Comparison of ENCODE assay signal across 10 mouse cellular contexts in genomic region chr9:62192424-62192892, GRCm38 (mm10).
DNase-seq lines count a peak whose midpoint lies in the region; ATAC-seq and TF ChIP-seq lines count a peak whose summit lies in the region.
"Had no signal": no experiment of that assay in that cellular context is flagged by ENCODE, and none has a peak within 500 bp of the region (broad histone marks: within the 10 kb centered on the region; RNA-seq: fewer than 3 reads in every experiment).

No protein-coding gene starts in this region.

- TF ChIP-seq EP300 in MEL (IDR thresholded peaks at IDR 0.05; ENCODE audit: low read depth in 1 of 2, low read length in 2 of 2), result no peak

- peaks cover 46% of the 10 kb centered on the region for H3K4me1 ChIP-seq in hindbrain, embryonic 10.5 days (replicated peaks)
- H3K4me1 ChIP-seq in hindbrain, postnatal 0 days (ENCODE audit: insufficient read depth, low read length), result peaks cover 30% of the 10 kb centered on the region
- H3K4me1 ChIP-seq in MEL (ENCODE audit: control insufficient read depth in 1 of 2, insufficient read depth in 2 of 2, low read length in 2 of 2), result no peaks in the 10 kb centered on the region
- H3K4me1 ChIP-seq in midbrain, embryonic 14.5 days (ENCODE audit: control insufficient read depth, insufficient read depth, low read length), result peaks cover 15% of the 10 kb centered on the region

- H3K4me3 ChIP-seq in hindbrain, embryonic 10.5 days, result no peak overlapping the region
- no peak overlapping the region for H3K4me3 ChIP-seq in hindbrain, postnatal 0 days (ENCODE audit: low read length)
- H3K4me3 ChIP-seq in MEL (ENCODE audit: control insufficient read depth in 1 of 2, insufficient read depth in 1 of 2, low read depth in 2 of 2, low read length in 2 of 2), result no peak overlapping the region
- H3K4me3 ChIP-seq in midbrain, embryonic 14.5 days (replicated peaks; ENCODE audit: low read depth, low read length), result no peak overlapping the region
- H3K4me3 ChIP-seq: limb, embryonic 12.5 days had no signal

- no peaks in the 10 kb centered on the region for H3K79me2 ChIP-seq in MEL (ENCODE audit: control insufficient read depth, insufficient read depth, low read length, poor library complexity)

- 5% methylated on average over 6 of the region's 6 CpGs for WGBS in hindbrain, embryonic 10.5 days
- WGBS in hindbrain, postnatal 0 days, result 14% methylated on average over 6 of the region's 6 CpGs
- WGBS in midbrain, embryonic 14.5 days, result 8% methylated on average over 6 of the region's 6 CpGs

- no peak overlapping the region for H3K4me2 ChIP-seq in hindbrain, postnatal 0 days (ENCODE audit: low read depth, low read length)
- no peak overlapping the region for H3K4me2 ChIP-seq in midbrain, embryonic 14.5 days (ENCODE audit: low read length)
- H3K4me2 ChIP-seq: limb, embryonic 12.5 days had no signal

- H3K27ac ChIP-seq in hindbrain, embryonic 10.5 days, result peak overlapping the region; percentile 25; the same call in 1 of the 2 replicates
- H3K27ac ChIP-seq in hindbrain, postnatal 0 days, result no peak overlapping the region
- no peak overlapping the region for H3K27ac ChIP-seq in MEL (ENCODE audit: control insufficient read depth, low read depth, low read length)
- no peak overlapping the region for H3K27ac ChIP-seq in midbrain, embryonic 14.5 days (replicated peaks; ENCODE audit: low read depth, low read length)
- H3K27ac ChIP-seq: limb, embryonic 12.5 days had no signal

- no peak for ATAC-seq in hindbrain, postnatal 0 days
- ATAC-seq in midbrain, embryonic 14.5 days (ENCODE audit: low FRiP score, low TSS enrichment), result no peak

- TF ChIP-seq POLR2A in MEL (IDR thresholded peaks at IDR 0.05; ENCODE audit: control insufficient read depth in 1 of 2, insufficient read depth in 1 of 2, low read depth in 1 of 2, low read length in 2 of 2, poor library complexity in 1 of 2), result no peak

- no peaks in the 10 kb centered on the region for H3K36me3 ChIP-seq in hindbrain, embryonic 10.5 days
- H3K36me3 ChIP-seq in hindbrain, postnatal 0 days (ENCODE audit: insufficient read depth, low read length), result no peaks in the 10 kb centered on the region
- no peaks in the 10 kb centered on the region for H3K36me3 ChIP-seq in MEL (ENCODE audit: control insufficient read depth in 1 of 2, insufficient read depth in 2 of 2, low read length in 2 of 2)
- H3K36me3 ChIP-seq in midbrain, embryonic 14.5 days (ENCODE audit: control insufficient read depth, insufficient read depth, low read length), result no peaks in the 10 kb centered on the region
- H3K36me3 ChIP-seq: limb, embryonic 12.5 days had no signal

- H3K27me3 ChIP-seq in hindbrain, embryonic 10.5 days (ENCODE audit: insufficient read depth, poor library complexity, severe bottlenecking), result peaks cover 18% of the 10 kb centered on the region; the same call in 1 of the 2 replicates
- no peaks in the 10 kb centered on the region for H3K27me3 ChIP-seq in hindbrain, postnatal 0 days (ENCODE audit: insufficient read depth, low read length)
- H3K27me3 ChIP-seq in MEL (ENCODE audit: control insufficient read depth in 1 of 2, insufficient read depth in 2 of 2, low read length in 2 of 2), result peaks cover 2 to 5% of the 10 kb centered on the region in 2 experiments; a peak in 3 of 4 replicates
- H3K27me3 ChIP-seq in midbrain, embryonic 14.5 days (ENCODE audit: control insufficient read depth, insufficient read depth, low read length), result no peaks in the 10 kb centered on the region

- H3K9me3 ChIP-seq in hindbrain, embryonic 10.5 days, result no peaks in the 10 kb centered on the region
- H3K9me3 ChIP-seq in hindbrain, postnatal 0 days (ENCODE audit: low read length), result no peaks in the 10 kb centered on the region
- H3K9me3 ChIP-seq in MEL (replicated peaks; ENCODE audit: insufficient read depth, low read length), result no peaks in the 10 kb centered on the region
- H3K9me3 ChIP-seq in midbrain, embryonic 14.5 days (ENCODE audit: control insufficient read depth, low read length), result no peaks in the 10 kb centered on the region
- H3K9me3 ChIP-seq: limb, embryonic 12.5 days had no signal

- H3K9ac ChIP-seq in hindbrain, postnatal 0 days (replicated peaks; ENCODE audit: low read length), result no peak overlapping the region
- H3K9ac ChIP-seq in MEL (ENCODE audit: control insufficient read depth, low read depth, low read length, poor library complexity, severe bottlenecking), result no peak overlapping the region
- H3K9ac ChIP-seq in midbrain, embryonic 14.5 days (replicated peaks; ENCODE audit: low read length), result no peak overlapping the region
- H3K9ac ChIP-seq: limb, embryonic 12.5 days had no signal

- DNase-seq in hindbrain, embryonic 10.5 days (ENCODE audit: low spot score), result peak; percentile 10
- no peak for DNase-seq in hindbrain, postnatal 0 days (ENCODE audit: low spot score)
- peak; percentile 10 for DNase-seq in MEL (ENCODE audit: low read depth, low spot score)
- peak; percentile 6 for DNase-seq in c-Kit-positive CD71-positive TER-119-negative erythroid progenitor cells, embryonic 14.5 days (ENCODE audit: low read depth)
- peak; percentile 29 for DNase-seq in midbrain, embryonic 14.5 days
- no peak for DNase-seq in adrenal gland, adult 18-20 months (ENCODE audit: low spot score in 2 of 2)
- no peak for DNase-seq in spleen, postnatal 10 days (ENCODE audit: low spot score in 2 of 2)
- DNase-seq: adrenal gland, postnatal 10 days; cerebellum, postnatal 36 days had no signal

- no peak for TF ChIP-seq RAD21 in MEL (IDR thresholded peaks at IDR 0.05; ENCODE audit: low read depth, low read length)

- TF ChIP-seq CTCF in hindbrain, postnatal 0 days (IDR thresholded peaks at IDR 0.05; ENCODE audit: low read depth), result no peak
- no peak for TF ChIP-seq CTCF in MEL (IDR thresholded peaks at IDR 0.05 in 2 of 3, conservative IDR thresholded peaks at IDR 0.05 in 1 of 3; ENCODE audit: control insufficient read depth in 1 of 3, insufficient read depth in 1 of 3, low read depth in 2 of 3, low read length in 3 of 3, poor library complexity in 1 of 3, severe bottlenecking in 1 of 3)

TF ChIP-seq in MEL, 35 proteins besides CTCF, POLR2A, EP300 and RAD21:
- no peak for TF ChIP-seq ZC3H11A (IDR thresholded peaks at IDR 0.05; ENCODE audit: low read depth, low read length)
- TF ChIP-seq RCOR1 (IDR thresholded peaks at IDR 0.05; ENCODE audit: low read depth, low read length), result no peak
- TF ChIP-seq ZKSCAN1 (IDR thresholded peaks at IDR 0.05; ENCODE audit: low read depth, low read length), result no peak
- no peak for TF ChIP-seq MYB (IDR thresholded peaks at IDR 0.05; ENCODE audit: low read depth, low read length)
- no peak for TF ChIP-seq MXI1 (IDR thresholded peaks at IDR 0.05; ENCODE audit: low read depth, low read length)
- no peak for TF ChIP-seq MAFK (IDR thresholded peaks at IDR 0.05; ENCODE audit: borderline replicate concordance, low read depth, low read length)
- TF ChIP-seq UBTF (IDR thresholded peaks at IDR 0.05; ENCODE audit: borderline replicate concordance, insufficient read depth, low read depth, low read length), result no peak
- TF ChIP-seq MEF2A (IDR thresholded peaks at IDR 0.05; ENCODE audit: extremely low read depth, insufficient replicate concordance, low read depth, low read length, poor library complexity, severe bottlenecking), result no peak
- TF ChIP-seq BHLHE40 (IDR thresholded peaks at IDR 0.05; ENCODE audit: borderline replicate concordance, low read depth, low read length), result no peak
- no peak for TF ChIP-seq E2F4 (IDR thresholded peaks at IDR 0.05; ENCODE audit: borderline replicate concordance, low read depth, low read length)
- TF ChIP-seq MAX (IDR thresholded peaks at IDR 0.05; ENCODE audit: low read length), result no peak
- no peak for TF ChIP-seq NELFE (IDR thresholded peaks at IDR 0.05; ENCODE audit: low read depth, low read length)
- TF ChIP-seq ZMIZ1 (IDR thresholded peaks at IDR 0.05; ENCODE audit: low read depth, low read length), result no peak
- TF ChIP-seq TBP (IDR thresholded peaks at IDR 0.05; ENCODE audit: low read depth, low read length), result no peak
- no peak for TF ChIP-seq HCFC1 (IDR thresholded peaks at IDR 0.05; ENCODE audit: low read depth, low read length)
- no peak for TF ChIP-seq TAL1 (IDR thresholded peaks at IDR 0.05; ENCODE audit: low read length)

Comparison
In these comparisons a context has a peak if more than half of its experiments do, and no peak if none do; other contexts are left out.
1. DNase-seq: peak in hindbrain, embryonic 10.5 days (single experiment), MEL (single experiment), c-Kit-positive CD71-positive TER-119-negative erythroid progenitor cells, embryonic 14.5 days (single experiment) and midbrain, embryonic 14.5 days (single experiment); none in hindbrain, postnatal 0 days (single experiment), adrenal gland, adult 18-20 months (0 of 2) and spleen, postnatal 10 days (0 of 2).